Mouse (Mus musculus) ZHBTc4 (cell line): ENCODE data around the gene Elp1.
A peak's percentile ranks its signal among the peaks of the same experiment; 100 is the strongest.

Source experiments
- DNase-seq: peaks from one replicate; pipeline ENCODE4 v3.0.0-alpha.2; 2011; ENCODE audit warnings: low read depth, low spot score

Gene Elp1

DNA sequence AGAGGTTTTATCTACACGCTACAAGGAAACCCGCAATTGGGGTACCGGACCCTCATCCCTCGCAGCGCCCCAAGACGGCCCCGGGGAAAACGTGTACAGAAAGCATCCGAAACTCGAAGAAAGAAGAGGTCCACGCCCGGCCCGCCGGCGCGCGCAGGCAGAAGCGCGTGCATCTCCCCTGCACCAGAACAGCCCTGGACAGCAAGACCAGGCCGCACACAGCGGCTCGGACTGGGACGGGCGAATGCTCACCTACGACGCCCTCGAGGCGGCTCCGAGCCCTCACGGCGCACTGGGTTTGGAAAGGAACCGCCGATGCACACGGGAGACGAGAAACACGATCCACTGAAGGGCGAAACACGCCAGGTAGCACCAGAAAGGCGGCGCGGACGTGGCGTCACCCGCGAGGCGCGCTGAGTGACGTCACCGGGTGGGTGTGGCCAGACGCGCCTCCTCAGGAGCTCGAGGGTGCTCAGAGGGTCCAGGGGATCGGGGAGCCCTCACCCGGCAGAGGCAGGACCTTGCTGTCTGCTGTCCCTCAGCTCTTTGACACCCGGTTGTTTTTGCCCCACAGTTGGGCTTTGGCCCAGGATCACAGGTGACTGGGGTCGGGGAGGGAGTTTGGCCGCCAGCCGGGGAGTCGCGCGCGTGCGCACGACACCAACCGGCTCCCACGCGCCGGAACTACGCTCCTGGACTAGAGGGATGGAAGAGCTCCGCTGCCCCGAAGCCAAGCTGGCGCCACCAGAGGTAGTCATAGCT is at the start of gene Elp1, which contains the start of gene Fam206a:
Elp1 (minus strand) TSS at position 425 of the 762 bp plus-strand sequence.
Fam206a (plus strand) TSS at position 439 of the 762 bp plus-strand sequence.
- DNase-seq: peak; percentile 96

DNA sequence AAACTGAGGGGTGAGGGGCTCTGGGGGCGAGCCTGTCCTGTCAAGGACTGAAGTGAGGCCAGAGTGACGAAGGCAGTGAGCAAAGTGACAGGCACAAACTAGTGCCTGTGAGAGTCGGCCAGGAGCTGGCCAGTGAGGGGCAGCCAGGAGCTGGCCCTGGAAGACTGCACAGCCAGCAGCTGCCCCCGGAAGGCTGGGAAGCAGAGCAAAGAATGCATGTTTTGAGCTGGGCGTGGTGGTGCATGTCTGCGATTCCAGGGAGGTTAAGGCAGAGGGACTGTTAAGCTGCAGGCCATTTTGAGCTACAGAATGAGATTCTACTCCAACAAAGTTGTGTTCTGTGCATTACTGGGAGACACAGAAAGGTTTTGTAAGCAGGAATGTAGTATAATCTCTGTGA is 48.6 kb upstream of the Elp1 start:
- no peak for DNase-seq

DNA sequence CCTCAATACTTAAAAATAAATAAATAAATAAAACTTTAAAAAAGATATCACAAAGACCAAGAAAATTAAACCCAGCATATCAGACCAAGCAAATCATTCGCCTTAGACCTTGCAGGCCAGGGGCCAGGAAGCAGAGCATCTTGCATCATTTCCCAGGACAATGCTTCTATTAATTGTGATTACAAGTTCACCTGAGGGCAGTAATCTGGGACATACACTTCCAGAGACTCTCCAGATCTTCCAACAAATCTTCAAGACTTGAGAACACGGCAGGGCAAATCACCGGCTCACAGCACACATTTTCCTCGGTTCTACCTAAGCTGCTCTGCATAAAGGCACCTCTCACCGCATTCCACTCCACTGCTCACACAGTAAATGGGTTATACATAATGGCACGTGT is 45.9 kb upstream of the Elp1 start:
- DNase-seq: no peak

DNA sequence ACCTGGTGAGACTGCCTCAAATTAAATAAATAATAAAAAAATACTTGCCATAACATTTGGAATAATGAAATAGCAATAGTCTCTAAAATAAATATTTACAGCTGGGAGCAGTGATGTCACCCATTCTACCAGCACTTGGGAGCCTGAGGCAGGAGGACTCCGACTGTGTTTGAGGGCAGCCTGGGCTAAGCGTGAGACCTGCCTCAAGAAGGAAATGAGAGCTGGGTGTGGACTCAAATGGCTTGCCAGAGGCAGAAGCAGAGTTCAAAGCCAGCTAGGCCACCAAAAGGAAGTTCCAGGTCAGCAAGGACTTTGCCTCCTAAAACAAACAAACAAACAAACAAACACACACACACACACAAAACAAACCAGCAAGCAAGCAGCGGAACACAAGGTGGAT is 45.3 kb upstream of the Elp1 start:
- no peak for DNase-seq

DNA sequence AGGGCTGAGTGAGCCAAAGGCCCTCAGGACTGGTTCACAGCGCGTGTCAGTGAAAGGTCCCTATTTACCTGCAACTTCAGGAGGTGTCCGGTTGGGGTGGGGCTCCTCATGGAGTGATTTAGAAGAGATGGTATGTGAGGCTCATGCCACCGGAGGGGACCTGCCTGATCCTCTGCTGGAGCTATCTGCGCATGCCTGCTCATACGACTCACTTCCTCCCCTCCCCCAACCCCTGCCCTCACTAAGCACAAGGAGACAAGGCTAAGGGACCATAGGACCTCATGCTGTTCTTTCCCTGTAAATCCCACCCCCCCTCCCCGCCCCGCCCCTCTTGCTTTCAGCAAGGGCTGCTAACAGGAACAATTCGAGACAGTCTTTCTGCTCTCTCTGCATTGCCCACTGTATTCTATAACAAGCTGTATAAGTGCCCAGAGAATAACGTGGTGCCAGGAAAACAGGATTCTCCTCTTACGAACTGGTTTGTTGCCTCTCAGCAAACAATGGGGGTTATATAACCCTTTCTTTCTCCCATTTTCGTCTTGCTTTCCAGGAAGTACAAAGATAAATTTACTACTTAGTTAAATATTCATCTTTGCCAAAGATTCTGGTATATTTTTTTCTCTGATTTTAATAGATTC is 43.9 kb upstream of the Elp1 start:
- DNase-seq: peak; percentile 96

DNA sequence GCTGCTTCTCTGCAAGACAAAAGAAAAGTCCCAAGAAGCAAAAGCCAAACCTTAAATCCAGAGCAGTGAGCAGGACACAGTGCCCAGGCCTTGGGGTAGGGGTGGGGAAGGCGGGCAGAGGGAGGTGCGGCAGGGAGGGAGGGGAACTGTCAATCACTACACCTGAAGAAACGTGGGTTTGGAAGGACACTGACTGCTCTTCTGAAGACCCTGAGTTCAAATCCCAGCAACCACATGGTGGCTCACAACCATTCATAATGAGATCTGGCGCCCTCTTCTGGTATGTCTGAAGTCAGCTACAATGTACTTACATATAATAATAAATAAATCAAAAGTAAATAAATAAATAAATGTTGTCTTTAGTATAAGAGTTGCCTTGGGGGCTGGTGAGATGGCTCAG is 42.8 kb upstream of the Elp1 start:
- peak; percentile 46 for DNase-seq

DNA sequence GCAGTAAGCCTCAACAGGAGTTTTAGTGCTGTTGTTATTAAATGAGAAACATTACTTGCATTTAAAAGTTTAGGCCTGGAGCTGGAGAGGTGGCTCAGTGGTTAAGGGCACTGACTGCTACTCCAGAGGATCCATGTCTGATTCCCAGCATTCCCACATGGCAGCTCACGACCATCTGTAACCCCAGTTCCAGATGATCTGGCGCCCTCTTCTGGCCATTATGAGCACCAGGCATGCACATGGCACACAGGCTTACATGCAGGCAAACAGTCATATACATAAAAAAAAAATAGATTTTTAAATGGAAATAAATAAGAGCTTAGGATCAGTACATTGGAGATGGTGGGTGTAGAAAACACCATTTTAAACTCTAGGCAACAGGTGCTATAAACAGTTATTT is 41.8 kb upstream of the Elp1 start:
- peak; percentile 72 for DNase-seq

DNA sequence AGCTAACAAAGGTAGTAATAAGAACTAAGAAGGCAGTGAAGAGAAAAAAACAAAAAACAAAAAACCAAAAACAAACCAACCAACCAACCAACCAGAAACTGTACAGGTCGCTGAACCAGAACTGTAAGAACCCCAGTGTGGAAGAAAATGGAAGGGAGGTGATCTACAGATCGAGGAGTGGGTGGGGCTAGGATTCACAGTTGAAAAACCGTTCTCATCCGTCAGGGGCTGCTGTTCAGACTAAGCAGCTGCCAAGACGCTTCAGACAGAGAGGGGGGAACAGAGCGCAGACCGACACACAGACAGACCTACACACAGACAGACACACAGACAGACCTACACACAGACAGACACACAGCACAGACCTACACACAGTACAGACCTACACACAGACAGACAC is 40.4 kb upstream of the Elp1 start:
- DNase-seq: no peak

DNA sequence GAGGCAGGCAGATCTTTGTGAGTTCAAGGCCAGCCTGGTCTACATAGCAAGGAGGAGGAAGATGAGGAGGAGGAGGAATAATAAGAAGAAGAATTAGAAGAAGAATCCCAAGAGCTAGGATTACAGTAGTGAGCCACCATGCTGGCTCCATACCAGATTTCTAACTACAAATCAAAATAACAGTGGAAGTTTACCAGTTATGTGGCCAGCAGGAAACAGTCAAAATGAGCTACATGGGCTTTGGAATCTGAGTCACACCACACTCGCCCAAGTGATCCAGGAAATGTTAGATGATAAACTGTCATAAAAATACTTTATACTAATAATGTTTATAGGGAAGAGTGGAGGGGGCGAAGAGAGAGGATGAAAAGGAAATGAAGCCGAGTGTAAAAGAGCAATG is 38.2 kb upstream of the Elp1 start:
- DNase-seq: no peak

DNA sequence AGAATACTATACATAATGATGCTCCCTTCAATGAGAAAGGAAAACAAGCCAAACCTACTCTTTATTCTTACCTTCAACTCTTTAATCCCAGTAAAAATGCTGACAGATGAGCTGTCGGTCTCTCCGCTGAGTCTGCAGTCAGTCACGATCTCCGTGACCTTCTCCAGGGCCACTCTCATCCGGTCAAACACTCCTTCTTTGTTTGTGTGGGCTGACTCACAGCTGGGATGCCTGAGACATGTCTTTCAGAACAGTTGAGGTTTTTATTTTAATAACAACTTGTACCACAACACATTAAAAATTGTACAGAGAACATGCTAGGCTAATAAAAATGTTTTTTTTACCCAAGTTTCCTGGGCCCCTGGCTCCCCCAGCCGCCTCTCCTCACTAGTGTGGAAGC is 35.5 kb upstream of the Elp1 start:
- no peak for DNase-seq

DNA sequence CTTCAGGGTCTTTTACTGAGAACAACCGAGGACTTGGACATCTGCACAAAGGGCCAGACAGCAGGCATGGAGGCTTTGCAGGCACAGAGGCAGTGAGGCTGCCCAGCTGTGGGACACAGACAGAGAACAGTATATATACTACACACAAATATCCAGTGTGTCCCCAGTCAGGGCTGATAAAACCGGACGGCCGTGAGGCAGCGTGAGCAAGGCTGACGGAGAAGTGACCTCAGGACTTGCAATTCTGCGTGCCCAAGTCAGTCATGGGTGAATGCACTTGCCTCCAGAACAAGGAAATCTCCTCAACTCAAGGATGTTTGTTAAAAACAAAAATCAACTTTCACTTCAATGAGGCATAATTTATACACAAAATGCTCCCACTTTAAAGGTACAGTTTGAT is 29.9 kb upstream of the Elp1 start:
- DNase-seq: no peak

DNA sequence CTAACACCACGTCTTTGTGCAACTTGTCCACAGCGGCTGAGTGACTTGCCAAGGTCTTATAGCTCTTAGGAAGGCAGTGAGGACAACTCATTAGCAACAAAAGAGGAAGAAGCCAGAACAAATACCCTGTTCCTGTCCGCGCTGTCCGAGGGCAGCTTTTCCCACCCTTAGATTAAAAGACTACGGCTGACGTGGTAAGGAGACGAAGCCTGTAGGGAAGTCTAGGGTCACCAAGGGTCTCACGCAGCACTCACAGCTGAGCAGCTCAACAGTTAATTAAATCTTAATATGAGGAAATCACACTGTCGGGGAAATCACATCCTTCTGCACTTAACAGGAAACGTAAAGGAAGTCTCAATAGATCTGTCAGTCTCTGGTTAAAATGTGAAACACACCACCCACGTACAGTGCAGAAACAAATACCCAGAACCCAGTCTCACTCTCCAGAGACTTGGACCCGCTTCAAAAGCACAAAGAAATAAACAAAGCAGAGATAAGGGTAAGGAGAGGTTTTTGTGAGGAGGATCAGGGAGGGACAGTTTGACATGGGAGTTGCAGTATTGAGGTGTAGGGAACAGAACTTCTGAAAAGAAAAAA is 29.0 kb upstream of the Elp1 start:
- DNase-seq: no peak

DNA sequence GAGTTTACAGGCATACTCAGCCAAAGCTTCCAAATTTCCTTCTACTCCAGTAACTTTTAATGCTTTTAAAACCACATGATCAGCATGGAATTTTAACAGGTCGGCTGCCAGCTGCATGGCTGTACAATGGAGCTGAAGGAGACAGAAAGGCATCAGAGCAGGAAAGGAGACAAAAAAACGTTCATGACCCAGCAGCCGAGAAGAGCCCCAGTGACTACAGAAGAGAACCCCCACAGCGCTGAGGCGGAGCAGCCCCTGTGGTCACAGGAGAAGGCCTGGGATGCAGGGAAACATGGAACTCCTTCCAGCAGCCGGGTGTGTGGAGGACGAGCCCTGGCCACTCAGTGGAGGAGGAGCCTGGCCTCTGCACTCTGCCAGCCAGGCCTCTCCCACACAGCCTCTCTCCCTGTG is 27.4 kb upstream of the Elp1 start:
- no peak for DNase-seq

DNA sequence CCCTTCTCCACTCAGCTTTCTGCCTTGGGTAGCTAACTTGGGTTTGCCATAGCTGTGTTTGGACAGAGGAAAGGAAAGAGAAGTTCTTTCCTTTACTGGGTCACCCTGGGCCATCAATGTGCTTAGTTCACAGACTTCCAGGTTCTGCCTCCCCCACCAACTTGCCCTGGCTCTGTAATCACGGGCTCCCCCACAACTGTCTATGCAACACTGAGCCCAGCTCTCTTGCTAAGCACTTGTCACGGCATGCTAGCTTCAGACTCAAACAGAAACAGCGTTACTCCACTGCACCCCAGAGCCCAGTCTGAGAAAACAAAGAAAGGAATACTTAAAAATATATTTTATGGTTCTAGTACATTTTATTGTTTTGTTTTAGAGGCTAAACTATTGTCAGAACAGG is 26.8 kb upstream of the Elp1 start:
- no peak for DNase-seq

DNA sequence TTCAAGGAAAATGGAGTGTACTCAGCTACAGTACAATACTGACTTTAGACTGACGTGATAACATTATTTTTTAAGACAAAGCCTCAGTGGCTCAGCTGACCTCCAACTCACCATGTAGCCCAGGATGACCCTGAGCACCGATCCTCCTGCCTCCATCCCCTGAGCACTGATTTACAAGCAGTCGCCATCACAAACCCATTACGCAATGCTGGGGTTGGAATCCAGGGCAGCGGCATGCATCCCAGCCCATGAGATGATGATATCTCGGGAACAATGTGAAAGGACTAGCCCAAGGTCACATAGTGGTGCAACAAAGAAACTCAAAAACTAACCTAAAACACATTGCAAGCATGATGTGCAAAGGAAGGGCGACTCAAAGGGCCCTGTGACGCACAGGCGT is 22.1 kb upstream of the Elp1 start:
- no peak for DNase-seq

DNA sequence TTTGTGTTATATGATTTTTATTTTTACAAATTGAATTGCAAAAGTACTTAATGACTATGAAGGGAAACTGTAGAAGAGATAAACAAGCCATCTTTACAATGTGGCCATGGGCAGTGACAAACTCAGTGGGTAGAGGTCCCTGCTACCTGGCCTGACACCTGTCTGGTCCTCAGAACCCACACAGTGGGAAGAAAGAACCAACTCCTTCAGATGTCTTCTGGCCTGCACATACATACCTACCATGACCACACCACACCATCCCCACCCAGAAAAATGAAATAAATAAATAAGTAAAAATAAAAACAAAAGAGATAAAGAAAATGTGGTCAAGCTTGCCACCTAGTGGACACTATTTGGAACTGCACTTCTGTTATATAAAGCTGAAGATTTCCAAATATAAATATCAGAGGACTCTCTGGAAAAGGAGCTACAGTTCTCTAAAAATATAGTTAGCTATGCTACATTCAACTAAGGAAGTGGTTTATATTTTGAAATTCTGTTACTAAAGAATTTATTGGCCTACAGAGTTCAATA is 18.0 kb upstream of the Elp1 start:
- peak; percentile 25 for DNase-seq

DNA sequence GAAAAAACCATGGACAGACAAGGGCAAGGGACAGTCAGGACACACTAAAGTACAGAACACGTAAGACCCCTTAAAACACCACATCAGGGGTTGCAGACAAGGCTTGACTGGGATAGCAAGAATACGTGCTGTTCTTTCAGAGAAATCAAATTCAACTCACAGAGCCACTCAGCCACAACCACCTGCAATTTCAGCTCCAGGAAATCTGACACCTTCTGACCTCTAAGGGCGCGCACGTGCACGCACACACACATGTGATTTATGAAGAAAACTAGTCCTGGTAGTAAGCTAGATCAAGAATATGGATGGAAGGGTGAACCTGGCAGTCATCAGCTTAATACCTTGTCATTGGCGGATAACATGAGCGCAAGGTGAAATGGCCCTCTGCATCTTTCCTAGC is 13.0 kb upstream of the Elp1 start:
- no peak for DNase-seq

DNA sequence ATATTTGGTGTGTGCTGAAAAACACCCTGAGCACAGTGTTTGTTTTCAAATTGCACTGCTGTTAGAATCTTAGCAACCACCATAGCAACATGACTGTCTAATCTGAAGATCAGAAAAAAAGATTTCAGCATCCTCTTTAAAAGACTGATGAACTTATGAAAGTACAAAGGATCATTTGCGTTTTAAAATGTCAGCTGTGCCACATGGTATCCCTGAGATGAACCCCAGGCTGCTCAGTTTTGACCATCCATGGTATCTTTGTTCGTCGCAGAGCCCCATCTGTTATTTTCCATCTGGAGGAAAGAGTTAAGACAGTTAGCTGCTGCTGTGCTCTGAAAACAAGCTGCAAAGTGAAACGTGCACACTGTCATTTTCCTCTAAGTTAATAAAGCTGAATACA is 10.0 kb upstream of the Elp1 start:
- no peak for DNase-seq

DNA sequence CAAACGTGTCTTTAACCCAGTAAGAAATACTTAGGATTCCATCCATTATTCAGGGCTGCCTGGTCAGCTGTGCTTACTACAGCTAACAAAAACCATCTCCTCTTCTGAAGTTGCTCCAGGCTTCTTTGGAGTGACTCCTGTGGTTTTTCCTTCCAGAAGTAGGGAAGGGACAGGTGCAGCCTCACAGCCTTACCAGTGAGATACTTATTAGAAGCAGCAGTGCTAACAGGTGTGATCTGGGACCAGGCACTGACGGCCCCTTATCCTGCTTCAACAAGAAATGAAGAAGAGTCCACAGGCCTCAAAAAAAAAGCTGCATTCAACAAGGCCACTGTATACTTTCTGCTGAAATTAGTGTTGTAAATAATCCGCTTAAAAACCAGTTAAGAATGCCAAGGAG is 9.5 kb upstream of the Elp1 start:
- DNase-seq: no peak

DNA sequence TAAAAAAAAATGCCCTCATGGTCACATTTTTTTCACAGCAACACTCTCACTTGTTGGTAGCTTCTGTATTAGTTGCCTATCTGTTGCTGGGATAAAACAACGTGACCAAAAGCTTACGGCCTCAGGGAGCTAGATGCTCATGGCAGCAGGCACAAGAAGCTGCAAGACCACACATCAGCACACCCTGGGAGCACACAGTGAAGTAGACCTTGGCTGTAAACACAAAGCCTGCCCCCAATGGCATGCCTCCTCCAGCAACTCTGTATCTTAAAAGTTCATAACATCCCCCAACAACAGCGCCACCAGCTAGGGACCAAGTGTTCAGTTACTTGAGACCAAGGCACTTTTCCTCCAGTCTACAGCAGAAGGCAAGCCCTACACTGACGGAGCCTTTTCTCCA is 6.9 kb upstream of the Elp1 start:
- DNase-seq: no peak

DNA sequence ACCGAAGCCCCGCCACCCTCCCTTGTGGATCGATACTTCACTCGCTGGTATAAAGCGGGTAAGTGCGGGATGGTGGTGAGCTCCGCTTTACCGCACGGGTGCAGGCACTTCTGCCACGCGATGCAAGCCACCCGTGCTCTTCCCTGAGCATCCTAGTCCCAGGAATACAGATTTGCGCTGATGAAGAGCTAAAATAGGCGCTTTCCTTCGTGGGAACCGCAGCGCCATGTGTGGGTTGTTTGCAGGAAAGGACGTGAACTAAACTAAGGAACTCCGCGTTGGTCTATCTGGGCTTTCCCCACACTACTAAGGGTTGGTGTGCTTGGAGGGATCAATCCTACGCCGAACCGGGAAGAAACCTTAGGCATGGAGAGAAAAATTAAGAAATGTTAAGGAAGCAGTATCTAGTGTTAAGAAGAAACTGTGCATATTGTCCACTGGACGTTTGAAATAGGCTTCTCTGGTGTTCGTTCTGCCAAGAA is 579 bp upstream of the Elp1 start:
- DNase-seq: no peak

DNA sequence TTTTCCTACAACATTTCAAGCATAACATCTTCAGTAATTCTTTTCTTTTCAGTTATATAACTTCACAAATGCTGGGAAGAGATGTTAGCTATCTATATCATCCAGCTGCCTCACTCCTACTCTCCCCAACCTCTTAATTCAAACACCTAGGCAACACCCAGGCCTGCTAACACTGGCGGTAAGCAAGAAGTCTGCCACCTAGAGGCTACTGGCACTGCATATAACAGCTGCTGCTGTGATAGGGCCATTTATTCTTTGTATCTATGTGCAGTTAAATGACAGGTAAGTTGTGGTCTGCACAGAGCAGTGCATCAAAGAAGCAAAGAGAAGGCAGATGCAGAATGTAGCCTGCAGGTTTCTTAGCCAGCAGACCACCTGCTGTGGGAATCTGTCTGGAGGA is 10.8 kb downstream of the Elp1 start:
- DNase-seq: peak; percentile 51

DNA sequence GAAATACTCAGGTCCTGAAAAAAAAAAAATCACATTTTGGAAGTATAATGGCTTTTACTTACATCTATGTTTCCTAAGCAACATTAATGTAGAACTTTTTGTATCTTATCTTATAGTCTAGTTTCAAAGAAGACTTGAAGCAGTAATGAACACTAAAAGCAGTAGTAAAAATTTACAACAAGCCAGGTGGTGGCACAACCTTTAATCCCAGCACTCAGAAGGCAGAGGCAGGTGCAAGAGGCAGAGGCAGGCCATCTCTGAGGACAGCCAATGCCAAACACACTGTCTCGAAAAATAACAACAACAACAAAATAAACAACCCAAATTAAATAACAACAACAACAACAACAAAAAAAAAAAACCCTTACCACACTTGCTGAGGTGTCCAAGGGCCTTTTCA is 31.1 kb downstream of the Elp1 start:
- DNase-seq: no peak
